Mouse (Mus musculus) liver, embryonic 14.5 days (tissue): ENCODE results near the gene Trp53i13.

Experiments
- CTCF ChIP-seq: IDR thresholded peaks from 2 replicates; pipeline ENCODE4 v1.5.1; 2016; ENCODE audit warnings: antibody characterized with exemption, low read depth, control low read depth
- EP300 ChIP-seq: IDR thresholded peaks from 2 replicates; pipeline ENCODE4 v1.6.1; 2016; ENCODE audit warnings: antibody characterized with exemption, low read depth

- TF ChIP-seq CTCF (no peak), EP300 (no peak)
Observed at GRCm38 (mm10) chr11:77506941-77507340, 8.8 kb downstream of the Trp53i13 start.
